ENCODE assay signal across 18 mouse cellular contexts in genomic region chr1:126537223-126537757, GRCm38 (mm10).
DNase-seq lines count a peak whose midpoint lies in the region; ATAC-seq and TF ChIP-seq lines count a peak whose summit lies in the region.
"Had no signal": no experiment of that assay in that cellular context is flagged by ENCODE, and none has a peak within 500 bp of the region (broad histone marks: within the 10 kb centered on the region; RNA-seq: fewer than 3 reads in every experiment).

No protein-coding gene starts in this region.

- WGBS in intestine, embryonic 14.5 days, result 70% methylated on average over 6 of the region's 6 CpGs
- 48% methylated on average over 6 of the region's 6 CpGs for WGBS in intestine, postnatal 0 days
- WGBS in intestine, embryonic 15.5 days, result 59% methylated on average over 6 of the region's 6 CpGs
- WGBS in intestine, embryonic 16.5 days, result 61% methylated on average over 6 of the region's 6 CpGs

- 0 out of 2 replicates have a peak, but pooled peaks have one; percentile 40 for ATAC-seq in intestine, embryonic 14.5 days (replicated peaks; ENCODE audit: low FRiP score, low TSS enrichment, low read depth)
- no peak for ATAC-seq in intestine, postnatal 0 days
- peak; percentile 69 for ATAC-seq in intestine, embryonic 15.5 days
- ATAC-seq in intestine, embryonic 16.5 days, result peak; percentile 62; the same call in 1 of the 2 replicates
- ATAC-seq: forebrain, embryonic 13.5 days; forebrain, embryonic 15.5 days; forebrain, postnatal 0 days had no signal

- H3K27ac ChIP-seq in intestine, embryonic 14.5 days (ENCODE audit: low read depth), result no peak overlapping the region
- no peak overlapping the region for H3K27ac ChIP-seq in intestine, postnatal 0 days (ENCODE audit: low read depth, low read length)
- no peak overlapping the region for H3K27ac ChIP-seq in intestine, embryonic 15.5 days
- H3K27ac ChIP-seq in intestine, embryonic 16.5 days (ENCODE audit: low read length), result no peak overlapping the region
- no peak overlapping the region for H3K27ac ChIP-seq in left cerebral cortex, adult 2 months
- H3K27ac ChIP-seq: embryonic facial prominence, embryonic 10.5 days; embryonic facial prominence, embryonic 12.5 days; forebrain, embryonic 13.5 days; forebrain, embryonic 15.5 days had no signal

- DNase-seq in intestine, embryonic 14.5 days (ENCODE audit: low spot score), result no peak
- no peak for DNase-seq in left cerebral cortex, adult 2 months (ENCODE audit: extremely low spot score in 1 of 2, low spot score in 2 of 2)
- DNase-seq: adrenal gland, adult 2 months; adrenal gland, postnatal 10 days; adrenal gland, postnatal 25 days; cerebellum, adult 11 months; cerebellum, adult 18-20 months; cerebellum, adult 8-10 months; cerebellum, postnatal 10 days; cerebellum, postnatal 25 days; forebrain, postnatal 0 days had no signal

- no peaks in the 10 kb centered on the region for H3K27me3 ChIP-seq in intestine, embryonic 14.5 days (replicated peaks; ENCODE audit: control insufficient read depth, insufficient read depth, low read length)
- H3K27me3 ChIP-seq in intestine, postnatal 0 days (replicated peaks; ENCODE audit: control insufficient read depth, insufficient read depth, low read length), result no peaks in the 10 kb centered on the region
- H3K27me3 ChIP-seq in intestine, embryonic 15.5 days (replicated peaks), result no peaks in the 10 kb centered on the region
- H3K27me3 ChIP-seq in intestine, embryonic 16.5 days (replicated peaks; ENCODE audit: control insufficient read depth, insufficient read depth, low read length), result no peaks in the 10 kb centered on the region
- H3K27me3 ChIP-seq: embryonic facial prominence, embryonic 12.5 days; forebrain, embryonic 13.5 days; forebrain, embryonic 15.5 days had no signal

- H3K9me3 ChIP-seq in intestine, embryonic 14.5 days (ENCODE audit: control insufficient read depth, low read length), result no peaks in the 10 kb centered on the region
- no peaks in the 10 kb centered on the region for H3K9me3 ChIP-seq in intestine, postnatal 0 days (ENCODE audit: control insufficient read depth)
- H3K9me3 ChIP-seq in intestine, embryonic 15.5 days, result no peaks in the 10 kb centered on the region
- no peaks in the 10 kb centered on the region for H3K9me3 ChIP-seq in intestine, embryonic 16.5 days (ENCODE audit: control insufficient read depth, low read length)
- H3K9me3 ChIP-seq: embryonic facial prominence, embryonic 10.5 days; embryonic facial prominence, embryonic 12.5 days; forebrain, embryonic 13.5 days; forebrain, embryonic 15.5 days had no signal

- no peaks in the 10 kb centered on the region for H3K36me3 ChIP-seq in intestine, embryonic 14.5 days (ENCODE audit: control insufficient read depth, insufficient read depth, low read length)
- no peaks in the 10 kb centered on the region for H3K36me3 ChIP-seq in intestine, postnatal 0 days (ENCODE audit: control insufficient read depth, insufficient read depth)
- H3K36me3 ChIP-seq in intestine, embryonic 15.5 days, result no peaks in the 10 kb centered on the region
- H3K36me3 ChIP-seq in intestine, embryonic 16.5 days (ENCODE audit: control insufficient read depth, insufficient read depth, low read length), result no peaks in the 10 kb centered on the region
- H3K36me3 ChIP-seq: embryonic facial prominence, embryonic 10.5 days; embryonic facial prominence, embryonic 12.5 days; forebrain, embryonic 15.5 days had no signal

- no peak overlapping the region for H3K9ac ChIP-seq in intestine, embryonic 14.5 days (ENCODE audit: low read length)
- no peak overlapping the region for H3K9ac ChIP-seq in intestine, postnatal 0 days (ENCODE audit: low read depth, low read length)
- H3K9ac ChIP-seq in intestine, embryonic 15.5 days, result no peak overlapping the region
- no peak overlapping the region for H3K9ac ChIP-seq in intestine, embryonic 16.5 days (ENCODE audit: low read depth, low read length)
- H3K9ac ChIP-seq: embryonic facial prominence, embryonic 12.5 days; forebrain, embryonic 13.5 days; forebrain, embryonic 15.5 days; forebrain, postnatal 0 days had no signal

- H3K4me1 ChIP-seq in intestine, embryonic 14.5 days (replicated peaks; ENCODE audit: control insufficient read depth, insufficient read depth, low read length), result no peaks in the 10 kb centered on the region
- H3K4me1 ChIP-seq in intestine, postnatal 0 days (replicated peaks; ENCODE audit: control insufficient read depth, insufficient read depth, low read length), result no peaks in the 10 kb centered on the region
- H3K4me1 ChIP-seq in intestine, embryonic 15.5 days (replicated peaks), result no peaks in the 10 kb centered on the region
- 0 out of 2 replicates have a peak, but pooled peaks cover 3% of the 10 kb centered on the region for H3K4me1 ChIP-seq in intestine, embryonic 16.5 days (ENCODE audit: control insufficient read depth, insufficient read depth, low read length)
- H3K4me1 ChIP-seq: embryonic facial prominence, embryonic 10.5 days; embryonic facial prominence, embryonic 12.5 days; forebrain, embryonic 15.5 days had no signal

- TF ChIP-seq CTCF in intestine, postnatal 0 days (IDR thresholded peaks at IDR 0.05; ENCODE audit: low read depth), result no peak
- TF ChIP-seq CTCF in left cerebral cortex, adult 2 months (IDR thresholded peaks at IDR 0.05), result no peak

- H3K4me3 ChIP-seq in intestine, embryonic 14.5 days (ENCODE audit: low read depth, low read length), result no peak overlapping the region
- no peak overlapping the region for H3K4me3 ChIP-seq in intestine, postnatal 0 days (ENCODE audit: low read depth, low read length)
- H3K4me3 ChIP-seq in intestine, embryonic 15.5 days (replicated peaks), result no peak overlapping the region
- H3K4me3 ChIP-seq in intestine, embryonic 16.5 days (ENCODE audit: low read length), result no peak overlapping the region
- no peak overlapping the region for H3K4me3 ChIP-seq in left cerebral cortex, adult 2 months
- H3K4me3 ChIP-seq: embryonic facial prominence, embryonic 10.5 days; embryonic facial prominence, embryonic 12.5 days; forebrain, embryonic 13.5 days; forebrain, embryonic 15.5 days had no signal

- intact Hi-C loops in left cerebral cortex, adult 2 months (cut with DNase I), result no loop called here

- no peak overlapping the region for H3K4me2 ChIP-seq in intestine, embryonic 14.5 days (ENCODE audit: low read length)
- no peak overlapping the region for H3K4me2 ChIP-seq in intestine, postnatal 0 days (replicated peaks; ENCODE audit: low read depth)
- no peak overlapping the region for H3K4me2 ChIP-seq in intestine, embryonic 15.5 days (replicated peaks)
- no peak overlapping the region for H3K4me2 ChIP-seq in intestine, embryonic 16.5 days (ENCODE audit: low read depth, low read length)
- H3K4me2 ChIP-seq: embryonic facial prominence, embryonic 12.5 days; forebrain, embryonic 13.5 days; forebrain, embryonic 15.5 days had no signal
